Mouse (Mus musculus): ENCODE measurements around the gene Card10. TPM values are rescaled to one million over a fixed set of nuclear protein-coding genes. Genes with fewer than 3 reads are reported as not detected.

Gene Card10
- polyA plus RNA-seq, 1 experiment: 28.3 TPM

DNA sequence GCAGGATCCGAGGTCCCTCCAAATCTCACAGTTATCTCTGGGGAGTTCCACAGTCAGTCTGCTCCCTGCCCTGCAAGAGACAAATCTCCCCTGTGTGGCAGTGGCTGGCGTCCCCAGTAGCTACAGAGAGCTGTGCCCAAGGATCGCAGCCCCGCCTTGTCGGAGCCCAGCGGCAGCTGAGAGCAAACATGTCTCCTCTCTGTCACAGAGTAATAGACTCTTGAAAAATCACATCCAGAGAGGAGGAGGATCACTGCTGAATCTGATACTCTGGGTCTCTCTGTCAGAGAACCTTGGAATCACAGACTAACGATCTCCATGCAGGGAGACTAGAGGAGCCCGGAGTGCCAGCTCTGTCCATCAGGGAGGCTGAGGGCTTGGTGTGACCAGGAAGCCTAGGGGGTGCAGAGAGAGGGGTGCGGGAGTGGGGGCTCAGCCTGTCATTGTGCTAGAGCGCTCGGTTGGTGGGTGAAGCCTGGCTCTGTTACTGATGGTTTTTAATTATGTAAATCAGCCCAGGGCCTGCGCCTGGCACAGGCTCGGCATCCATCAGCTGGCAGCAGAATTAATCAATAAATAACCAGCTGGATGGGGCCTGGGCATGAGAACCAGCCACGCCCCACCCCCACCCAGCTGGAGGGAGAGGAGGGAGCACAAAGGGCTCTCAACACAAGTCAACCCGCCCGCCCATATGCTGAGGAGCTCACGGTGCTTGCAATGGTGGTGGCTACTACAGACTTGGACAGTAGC, 67.2 kb downstream of the Card10 start:
- Histone ChIP-seq H3K27ac (ENCODE audit: insufficient read depth, low read depth, low read length) (no peak overlapping the region), H3K27me3 (ENCODE audit: control insufficient read depth, insufficient read depth, low read length) (no peaks in the 10 kb centered on the region), H3K4me3 (ENCODE audit: low read depth, low read length) (no peak overlapping the region), H3K36me3 (ENCODE audit: control insufficient read depth, insufficient read depth, low read length) (no peaks in the 10 kb centered on the region), H3K4me1 (ENCODE audit: control insufficient read depth, insufficient read depth, insufficient read length, low read length) (peaks cover 3% of the 10 kb centered on the region)
- TF ChIP-seq CTCF (IDR thresholded peaks at IDR 0.05; ENCODE audit: extremely low read depth, insufficient read length, insufficient replicate concordance, low read depth, low read length) (no peak), POLR2A (IDR thresholded peaks at IDR 0.05; ENCODE audit: low read depth, low read length) (no peak)
- WGBS: 17% methylated on average over 17 of the region's 17 CpGs

DNA sequence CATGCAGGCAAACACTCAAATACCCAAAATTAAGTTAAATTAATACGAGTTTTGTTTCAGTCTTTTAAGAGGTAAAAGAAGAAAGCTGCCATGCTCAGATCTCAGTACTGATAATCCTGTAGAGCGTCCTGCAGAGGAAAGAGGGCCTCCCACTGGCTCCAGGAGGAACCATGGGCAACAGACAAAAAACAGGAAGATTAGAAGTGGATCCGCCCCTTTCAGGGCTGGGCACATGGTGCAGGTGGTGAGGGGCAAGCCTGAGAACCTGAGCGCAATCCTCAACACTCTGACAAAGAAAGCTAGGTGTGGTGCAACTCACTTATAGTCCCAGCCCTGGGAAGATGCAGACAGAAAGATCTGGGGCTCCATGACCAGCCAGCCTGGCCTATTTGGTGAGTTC, 71.0 kb downstream of the Card10 start:
- Histone ChIP-seq H3K4me1 (ENCODE audit: control insufficient read depth, insufficient read depth, insufficient read length, low read length) (peaks cover 3% of the 10 kb centered on the region), H3K4me3 (ENCODE audit: low read depth, low read length) (no peak overlapping the region), H3K36me3 (ENCODE audit: control insufficient read depth, insufficient read depth, low read length) (no peaks in the 10 kb centered on the region), H3K27ac (ENCODE audit: insufficient read depth, low read depth, low read length) (no peak overlapping the region), H3K27me3 (ENCODE audit: control insufficient read depth, insufficient read depth, low read length) (no peaks in the 10 kb centered on the region)
- 52% methylated on average over 4 of the region's 4 CpGs for WGBS
- no peak for TF ChIP-seq CTCF (IDR thresholded peaks at IDR 0.05; ENCODE audit: extremely low read depth, insufficient read length, insufficient replicate concordance, low read depth, low read length)
- no peak for TF ChIP-seq POLR2A (IDR thresholded peaks at IDR 0.05; ENCODE audit: low read depth, low read length)

DNA sequence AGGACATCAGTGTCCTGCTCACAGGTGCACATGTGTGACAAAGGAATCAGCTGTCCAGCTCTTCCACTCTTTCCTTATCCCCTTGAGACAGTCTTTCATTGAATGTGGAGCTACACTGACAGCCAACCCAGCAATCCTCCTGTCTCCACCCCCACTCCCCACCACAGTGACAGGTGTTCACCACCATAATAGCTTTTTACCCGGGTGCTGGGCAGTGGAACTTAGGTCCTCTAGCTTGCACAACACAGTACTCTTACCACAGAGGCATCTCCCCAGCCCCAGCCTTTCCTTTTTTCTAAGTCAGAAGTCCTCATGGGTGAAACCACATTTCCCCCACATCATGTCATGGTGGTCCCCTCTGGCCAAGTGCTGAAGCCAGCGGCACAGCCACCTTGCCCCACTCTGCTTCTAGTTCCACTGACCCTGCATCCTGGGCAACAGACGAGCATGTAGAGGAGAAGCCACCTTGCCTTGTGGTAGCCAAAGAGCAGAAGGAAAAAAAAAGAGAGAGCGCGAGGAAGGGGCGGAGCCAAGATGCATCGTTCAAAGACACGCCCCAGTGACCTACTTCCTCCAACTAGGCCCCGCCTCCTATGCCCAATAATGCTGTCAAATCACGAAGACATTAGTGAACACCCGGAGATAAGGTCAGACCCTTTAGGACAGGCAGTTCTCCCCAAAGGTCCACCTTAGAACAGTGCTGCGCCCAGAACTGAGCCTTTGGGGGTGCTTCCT, 72.4 kb downstream of the Card10 start:
- TF ChIP-seq CTCF (IDR thresholded peaks at IDR 0.05; ENCODE audit: extremely low read depth, insufficient read length, insufficient replicate concordance, low read depth, low read length) (no peak), POLR2A (IDR thresholded peaks at IDR 0.05; ENCODE audit: low read depth, low read length) (no peak)
- Histone ChIP-seq H3K36me3 (ENCODE audit: control insufficient read depth, insufficient read depth, low read length) (no peaks in the 10 kb centered on the region), H3K4me3 (ENCODE audit: low read depth, low read length) (no peak overlapping the region), H3K4me1 (ENCODE audit: control insufficient read depth, insufficient read depth, insufficient read length, low read length) (no peaks in the 10 kb centered on the region), H3K27me3 (ENCODE audit: control insufficient read depth, insufficient read depth, low read length) (no peaks in the 10 kb centered on the region), H3K27ac (ENCODE audit: insufficient read depth, low read depth, low read length) (no peak overlapping the region)
- WGBS: 63% methylated on average over 12 of the region's 12 CpGs

DNA sequence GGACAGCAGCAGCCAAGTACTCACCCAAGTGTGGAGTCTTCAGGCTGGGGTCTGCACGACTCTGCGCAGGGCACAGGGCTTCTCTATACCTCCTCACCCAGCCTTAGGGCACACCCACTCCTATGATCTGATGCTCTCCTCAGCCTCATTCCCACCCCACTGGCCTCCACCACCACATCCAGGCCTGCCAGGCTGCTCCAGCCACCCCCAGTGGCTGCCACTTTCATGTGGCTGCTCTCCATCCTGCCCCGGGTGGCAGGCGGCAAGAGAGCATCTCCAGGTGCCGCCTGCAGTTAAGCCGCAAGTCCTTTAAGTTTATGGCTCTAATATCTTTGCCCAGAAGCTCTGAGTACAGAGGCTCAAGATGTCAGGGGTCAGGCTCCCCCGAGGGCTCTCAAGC, 76.1 kb downstream of the Card10 start:
- Histone ChIP-seq H3K36me3 (ENCODE audit: control insufficient read depth, insufficient read depth, low read length) (no peaks in the 10 kb centered on the region), H3K27ac (ENCODE audit: insufficient read depth, low read depth, low read length) (no peak overlapping the region), H3K27me3 (ENCODE audit: control insufficient read depth, insufficient read depth, low read length) (peaks cover 2% of the 10 kb centered on the region; the same call in 1 of the 2 replicates), H3K4me1 (ENCODE audit: control insufficient read depth, insufficient read depth, insufficient read length, low read length) (no peaks in the 10 kb centered on the region), H3K4me3 (ENCODE audit: low read depth, low read length) (no peak overlapping the region)
- TF ChIP-seq POLR2A (IDR thresholded peaks at IDR 0.05; ENCODE audit: low read depth, low read length): no peak
- no peak for TF ChIP-seq CTCF (IDR thresholded peaks at IDR 0.05; ENCODE audit: extremely low read depth, insufficient read length, insufficient replicate concordance, low read depth, low read length)
- WGBS: 47% methylated on average over 7 of the region's 7 CpGs

Other genes starting within 250 kb of the Card10 start
- 37.0 and 136 TPM in 2 replicates for gene Rac2, start 230.3 kb downstream of the Card10 start, polyA plus RNA-seq (2012; rRNA removed)
- gene Cyth4, start 206.0 kb downstream of the Card10 start, polyA plus RNA-seq (2012; rRNA removed): 11.2 and 12.7 TPM in 2 replicates
- gene Elfn2, start 84.3 kb downstream of the Card10 start, polyA plus RNA-seq (2012; rRNA removed): 0.14 and 0.35 TPM in 2 replicates
- 4.7 and 7.9 TPM in 2 replicates for gene Mfng, start 29.6 kb downstream of the Card10 start, polyA plus RNA-seq (2012; rRNA removed)
- 18.9 and 26.0 TPM in 2 replicates for gene Cdc42ep1, start 39.6 kb upstream of the Card10 start, polyA plus RNA-seq (2012; rRNA removed)
- gene Lgals2, start 52.5 kb upstream of the Card10 start, polyA plus RNA-seq (2012; rRNA removed): 637 and 2,134 TPM in 2 replicates
- 62.5 and 105 TPM in 2 replicates for gene Gga1, start 74.1 kb upstream of the Card10 start, polyA plus RNA-seq (2012; rRNA removed)
- gene Gm49510, start 96.6 kb upstream of the Card10 start, polyA plus RNA-seq (2012; rRNA removed): 0.13 TPM in 1 of 2 replicates, not detected in the other
- gene Sh3bp1, start 96.7 kb upstream of the Card10 start, polyA plus RNA-seq (2012; rRNA removed): 41.3 and 48.8 TPM in 2 replicates
- gene Pdxp, start 110.9 kb upstream of the Card10 start, polyA plus RNA-seq (2012; rRNA removed): 3.9 and 4.2 TPM in 2 replicates
- gene Lgals1, start 123.7 kb upstream of the Card10 start, polyA plus RNA-seq (2012; rRNA removed): 51.7 and 77.0 TPM in 2 replicates
- 7.3 and 11.7 TPM in 2 replicates for gene Nol12, start 131.9 kb upstream of the Card10 start, polyA plus RNA-seq (2012; rRNA removed)
- gene Triobp, start 144.7 kb upstream of the Card10 start, polyA plus RNA-seq (2012; rRNA removed): 43.3 and 123 TPM in 2 replicates
- gene H1f0, start 225.4 kb upstream of the Card10 start, polyA plus RNA-seq (2012; rRNA removed): 120 and 218 TPM in 2 replicates
- 2.2 and 8.0 TPM in 2 replicates for gene Galr3, start 238.8 kb upstream of the Card10 start, polyA plus RNA-seq (2012; rRNA removed)

Data from small intestine, adult 2 months (tissue).